Mouse (Mus musculus): ENCODE data around the gene Sdk1. TPM values are rescaled to one million over a fixed set of nuclear protein-coding genes. Genes with fewer than 3 reads are reported as not detected.

Sdk1 gene
- polyA plus RNA-seq, 1 experiment, result 1.0 TPM

DNA sequence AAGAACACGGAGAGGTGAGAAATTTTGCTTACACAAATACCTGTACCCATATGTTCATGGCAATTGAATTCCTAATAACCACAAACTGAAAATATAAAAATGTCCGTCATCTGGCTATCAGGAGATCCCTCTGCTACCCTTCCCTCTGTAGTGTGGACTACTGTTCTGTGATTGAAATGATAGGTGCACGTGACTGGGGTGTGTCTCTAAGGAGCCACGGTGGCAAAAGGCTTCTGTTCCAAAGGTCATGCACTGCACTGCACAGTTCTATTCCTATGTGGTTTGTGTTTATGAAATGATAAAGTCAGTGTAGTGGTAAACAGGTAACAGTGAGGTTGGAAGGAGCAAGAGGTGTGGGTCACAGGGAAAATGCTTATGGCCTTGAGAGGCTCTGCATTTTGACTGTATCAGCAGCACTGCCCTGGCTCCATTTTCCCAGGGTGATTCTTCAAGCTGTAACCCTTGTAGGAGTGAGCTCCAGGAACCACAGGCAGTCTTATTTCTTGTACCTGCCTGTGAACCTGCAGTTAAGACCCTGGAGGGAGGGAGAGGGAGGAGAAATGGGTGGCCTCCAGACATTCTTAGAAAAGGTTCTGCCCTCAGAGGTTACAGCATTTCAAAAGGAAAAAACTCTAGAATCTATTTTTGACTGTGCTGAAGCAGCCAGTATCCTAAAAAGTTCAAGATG is 410.5 kb downstream of the Sdk1 start:
- 48% methylated on average over 4 of the region's 4 CpGs for WGBS

DNA sequence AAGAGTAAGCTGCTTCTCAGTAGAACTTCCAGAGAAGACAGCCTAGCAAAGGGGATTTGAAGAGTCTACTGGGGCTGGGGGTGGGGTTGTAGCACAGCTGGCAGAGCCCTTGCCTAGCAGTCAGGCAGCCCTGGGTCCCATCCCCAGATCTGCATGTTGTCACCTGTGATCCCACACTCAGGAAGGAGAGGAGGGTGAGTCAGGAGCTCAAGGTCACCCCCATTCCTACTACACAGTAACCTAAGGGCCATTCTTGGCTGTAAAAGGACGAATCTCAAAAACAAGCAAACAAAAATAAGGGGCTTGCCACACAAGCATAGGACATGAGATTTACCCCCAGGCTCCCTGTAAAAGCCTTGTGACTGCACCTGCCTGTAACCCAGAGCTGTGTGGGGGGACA is 435.1 kb downstream of the Sdk1 start:
- Histone ChIP-seq H3K27me3 (ENCODE audit: control insufficient read depth, insufficient read depth, low read length) (no peaks in the 10 kb centered on the region), H3K36me3 (ENCODE audit: control insufficient read depth, insufficient read depth, low read length) (no peaks in the 10 kb centered on the region), H3K4me1 (ENCODE audit: control insufficient read depth, insufficient read depth, insufficient read length, low read length) (no peaks in the 10 kb centered on the region), H3K4me3 (ENCODE audit: low read depth, low read length) (no peak overlapping the region), H3K27ac (ENCODE audit: insufficient read depth, low read depth, low read length) (no peak overlapping the region)
- TF ChIP-seq POLR2A (IDR thresholded peaks at IDR 0.05; ENCODE audit: low read depth, low read length) (no peak), CTCF (IDR thresholded peaks at IDR 0.05; ENCODE audit: extremely low read depth, insufficient read length, insufficient replicate concordance, low read depth, low read length) (no peak)
- 60% methylated on average over 1 of the region's 1 CpGs for WGBS

More for the DNA sequence above, 410.5 kb downstream of the Sdk1 start:
- Histone ChIP-seq H3K4me3 (ENCODE audit: low read depth, low read length) (no peak overlapping the region), H3K4me1 (ENCODE audit: control insufficient read depth, insufficient read depth, insufficient read length, low read length) (peaks cover 3% of the 10 kb centered on the region; the same call in 1 of the 2 replicates), H3K27ac (ENCODE audit: insufficient read depth, low read depth, low read length) (no peak overlapping the region), H3K27me3 (ENCODE audit: control insufficient read depth, insufficient read depth, low read length) (no peaks in the 10 kb centered on the region), H3K36me3 (ENCODE audit: control insufficient read depth, insufficient read depth, low read length) (no peaks in the 10 kb centered on the region)
- TF ChIP-seq POLR2A (IDR thresholded peaks at IDR 0.05; ENCODE audit: low read depth, low read length), result no peak
- TF ChIP-seq CTCF (IDR thresholded peaks at IDR 0.05; ENCODE audit: extremely low read depth, insufficient read length, insufficient replicate concordance, low read depth, low read length), result no peak

DNA sequence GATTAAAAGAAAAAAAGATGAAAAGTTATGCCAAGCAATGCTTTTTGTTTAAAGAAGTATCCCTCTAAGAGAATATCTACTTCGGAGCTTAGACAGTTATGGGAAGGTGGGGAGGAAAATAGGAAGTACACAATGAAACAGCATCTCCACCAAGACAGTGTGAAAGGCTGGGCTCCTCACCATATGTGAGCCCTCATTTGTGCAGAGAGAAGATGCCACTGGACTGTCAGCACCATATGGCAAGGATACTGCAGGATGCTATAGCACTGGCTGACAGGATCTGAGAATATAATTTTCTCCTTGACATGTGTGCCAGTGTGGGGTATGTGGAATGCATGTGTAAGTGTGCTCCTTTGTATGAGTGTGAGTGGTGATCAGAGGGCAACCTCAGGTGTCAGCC is 435.7 kb downstream of the Sdk1 start:
- TF ChIP-seq CTCF (IDR thresholded peaks at IDR 0.05; ENCODE audit: extremely low read depth, insufficient read length, insufficient replicate concordance, low read depth, low read length) (no peak), POLR2A (IDR thresholded peaks at IDR 0.05; ENCODE audit: low read depth, low read length) (no peak)
- no peak overlapping the region for H3K27ac ChIP-seq (ENCODE audit: insufficient read depth, low read depth, low read length)
- H3K4me3 ChIP-seq (ENCODE audit: low read depth, low read length), result no peak overlapping the region
- no peaks in the 10 kb centered on the region for H3K27me3 ChIP-seq (ENCODE audit: control insufficient read depth, insufficient read depth, low read length)
- H3K36me3 ChIP-seq (ENCODE audit: control insufficient read depth, insufficient read depth, low read length), result no peaks in the 10 kb centered on the region
- H3K4me1 ChIP-seq (ENCODE audit: control insufficient read depth, insufficient read depth, insufficient read length, low read length), result no peaks in the 10 kb centered on the region
- 82% methylated on average over 1 of the region's 1 CpGs for WGBS

DNA sequence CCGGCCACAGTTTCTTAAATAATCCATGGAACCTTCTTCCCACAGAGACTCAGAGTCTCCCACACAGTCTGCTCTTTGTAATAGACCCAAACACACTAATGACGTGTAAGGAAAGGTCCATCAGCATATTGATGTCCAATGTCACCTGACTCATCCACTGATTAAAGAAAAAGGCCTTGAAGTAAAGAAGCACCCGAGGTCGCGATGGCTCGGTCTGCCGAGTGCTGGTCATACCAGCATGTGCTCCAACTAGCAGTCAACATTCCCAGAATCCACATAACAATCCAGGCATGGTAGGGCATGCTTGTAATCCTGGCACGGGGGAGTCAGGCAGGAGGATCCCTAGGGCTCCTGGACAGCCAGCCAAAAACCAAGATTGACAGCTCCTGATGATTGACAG is 436.6 kb downstream of the Sdk1 start:
- Histone ChIP-seq H3K36me3 (ENCODE audit: control insufficient read depth, insufficient read depth, low read length) (no peaks in the 10 kb centered on the region), H3K4me1 (ENCODE audit: control insufficient read depth, insufficient read depth, insufficient read length, low read length) (no peaks in the 10 kb centered on the region), H3K27me3 (ENCODE audit: control insufficient read depth, insufficient read depth, low read length) (no peaks in the 10 kb centered on the region), H3K4me3 (ENCODE audit: low read depth, low read length) (no peak overlapping the region), H3K27ac (ENCODE audit: insufficient read depth, low read depth, low read length) (no peak overlapping the region)
- TF ChIP-seq POLR2A (IDR thresholded peaks at IDR 0.05; ENCODE audit: low read depth, low read length) (no peak), CTCF (IDR thresholded peaks at IDR 0.05; ENCODE audit: extremely low read depth, insufficient read length, insufficient replicate concordance, low read depth, low read length) (no peak)
- WGBS, result 84% methylated on average over 8 of the region's 8 CpGs

DNA sequence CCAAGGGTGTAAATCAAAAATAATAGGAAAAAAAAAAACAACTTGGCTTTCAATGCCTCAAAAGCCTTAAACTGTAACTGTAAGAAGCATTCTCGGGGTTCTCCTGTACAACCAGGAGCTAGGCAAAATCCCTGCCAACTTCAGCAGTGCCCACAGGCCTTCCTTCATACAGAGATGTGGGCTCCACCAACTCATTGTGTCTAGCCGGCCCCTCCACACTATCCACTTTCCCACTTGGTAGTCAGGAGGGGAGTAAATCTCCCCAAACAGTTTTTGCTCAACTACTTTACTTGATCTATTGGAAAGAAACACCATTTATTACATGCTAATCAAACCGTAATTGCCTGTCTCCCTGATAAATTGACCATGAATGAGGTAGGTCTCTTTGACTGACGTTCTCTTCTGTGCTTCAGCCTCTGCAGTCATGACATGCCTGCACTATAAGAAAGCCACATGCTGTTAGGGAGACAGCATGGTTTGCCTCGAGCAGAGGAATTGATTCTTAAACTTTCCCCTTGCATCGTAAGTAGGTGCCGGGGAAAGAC is 445.7 kb downstream of the Sdk1 start:
- WGBS, result 38% methylated on average over 7 of the region's 7 CpGs
- Histone ChIP-seq H3K4me3 (ENCODE audit: low read depth, low read length) (no peak overlapping the region), H3K27ac (ENCODE audit: insufficient read depth, low read depth, low read length) (no peak overlapping the region), H3K4me1 (ENCODE audit: control insufficient read depth, insufficient read depth, insufficient read length, low read length) (no peaks in the 10 kb centered on the region), H3K36me3 (ENCODE audit: control insufficient read depth, insufficient read depth, low read length) (no peaks in the 10 kb centered on the region), H3K27me3 (ENCODE audit: control insufficient read depth, insufficient read depth, low read length) (no peaks in the 10 kb centered on the region)
- TF ChIP-seq POLR2A (IDR thresholded peaks at IDR 0.05; ENCODE audit: low read depth, low read length) (no peak), CTCF (IDR thresholded peaks at IDR 0.05; ENCODE audit: extremely low read depth, insufficient read length, insufficient replicate concordance, low read depth, low read length) (no peak)

DNA sequence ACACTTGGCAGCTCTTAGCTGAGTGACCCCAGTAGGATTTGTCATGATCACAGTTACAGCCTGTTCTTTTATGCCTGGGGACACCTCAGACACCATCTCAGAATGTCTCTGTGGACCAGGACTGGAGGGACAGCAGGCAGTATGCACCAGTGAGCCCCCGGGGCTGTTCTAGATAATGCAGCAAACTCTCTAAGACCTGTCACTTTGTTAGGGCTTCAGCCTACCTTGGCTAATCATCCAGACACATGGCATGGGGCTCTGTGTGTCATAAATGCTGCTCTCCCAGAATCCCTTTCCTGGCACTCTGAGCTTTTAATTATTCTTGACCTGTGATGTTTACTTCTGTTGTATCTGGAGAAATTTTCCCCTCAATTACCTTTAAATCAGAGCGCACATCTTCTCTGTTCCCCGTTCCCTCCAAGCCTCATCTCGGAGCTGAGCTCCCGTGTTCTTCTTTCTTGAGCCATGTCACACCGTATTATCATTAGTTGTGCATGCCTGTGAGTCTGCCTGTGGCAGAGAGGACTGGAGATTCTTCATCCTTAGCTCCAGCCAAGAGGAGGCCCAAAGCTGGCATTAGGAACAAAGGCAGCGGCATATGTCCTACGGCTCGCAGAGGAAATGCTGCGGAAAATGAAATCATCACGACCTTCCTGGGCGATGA is 448.3 kb downstream of the Sdk1 start:
- Histone ChIP-seq H3K4me1 (ENCODE audit: control insufficient read depth, insufficient read depth, insufficient read length, low read length) (no peaks in the 10 kb centered on the region), H3K27ac (ENCODE audit: insufficient read depth, low read depth, low read length) (no peak overlapping the region), H3K4me3 (ENCODE audit: low read depth, low read length) (no peak overlapping the region), H3K36me3 (ENCODE audit: control insufficient read depth, insufficient read depth, low read length) (no peaks in the 10 kb centered on the region), H3K27me3 (ENCODE audit: control insufficient read depth, insufficient read depth, low read length) (no peaks in the 10 kb centered on the region)
- TF ChIP-seq CTCF (IDR thresholded peaks at IDR 0.05; ENCODE audit: extremely low read depth, insufficient read length, insufficient replicate concordance, low read depth, low read length) (no peak), POLR2A (IDR thresholded peaks at IDR 0.05; ENCODE audit: low read depth, low read length) (no peak)
- 92% methylated on average over 12 of the region's 12 CpGs for WGBS

DNA sequence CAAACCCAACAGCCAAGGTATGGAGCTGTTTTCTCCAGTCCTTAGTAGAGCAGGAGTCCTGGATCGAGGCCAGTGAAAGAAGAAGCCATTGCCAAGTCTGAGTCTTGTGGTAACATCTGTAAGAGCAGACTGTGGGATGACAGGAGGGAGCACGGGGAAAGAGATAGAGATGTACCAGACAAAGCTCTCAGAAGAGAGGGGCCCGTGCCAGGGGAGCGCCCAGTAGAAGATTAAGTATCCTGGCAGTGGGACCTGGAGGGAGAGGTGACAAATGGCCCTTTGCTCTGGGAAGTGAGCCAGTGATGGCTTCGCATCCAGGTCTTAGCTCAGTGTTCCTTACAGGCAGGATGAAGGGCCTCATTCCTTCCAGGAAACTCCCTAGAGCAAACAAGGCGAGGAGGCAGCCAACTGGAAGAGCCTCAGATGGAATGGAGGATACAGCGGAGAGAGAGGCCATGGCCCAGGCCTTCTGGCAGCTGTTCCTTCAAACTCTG is 450.2 kb downstream of the Sdk1 start:
- Histone ChIP-seq H3K27me3 (ENCODE audit: control insufficient read depth, insufficient read depth, low read length) (no peaks in the 10 kb centered on the region), H3K27ac (ENCODE audit: insufficient read depth, low read depth, low read length) (no peak overlapping the region), H3K4me1 (ENCODE audit: control insufficient read depth, insufficient read depth, insufficient read length, low read length) (no peaks in the 10 kb centered on the region), H3K4me3 (ENCODE audit: low read depth, low read length) (no peak overlapping the region), H3K36me3 (ENCODE audit: control insufficient read depth, insufficient read depth, low read length) (no peaks in the 10 kb centered on the region)
- WGBS, result 66% methylated on average over 7 of the region's 7 CpGs
- TF ChIP-seq CTCF (IDR thresholded peaks at IDR 0.05; ENCODE audit: extremely low read depth, insufficient read length, insufficient replicate concordance, low read depth, low read length) (no peak), POLR2A (IDR thresholded peaks at IDR 0.05; ENCODE audit: low read depth, low read length) (no peak)

Measured in small intestine, adult 2 months (tissue).